Mouse (Mus musculus): ENCODE results near the gene Trappc10.

Gene Trappc10

DNA sequence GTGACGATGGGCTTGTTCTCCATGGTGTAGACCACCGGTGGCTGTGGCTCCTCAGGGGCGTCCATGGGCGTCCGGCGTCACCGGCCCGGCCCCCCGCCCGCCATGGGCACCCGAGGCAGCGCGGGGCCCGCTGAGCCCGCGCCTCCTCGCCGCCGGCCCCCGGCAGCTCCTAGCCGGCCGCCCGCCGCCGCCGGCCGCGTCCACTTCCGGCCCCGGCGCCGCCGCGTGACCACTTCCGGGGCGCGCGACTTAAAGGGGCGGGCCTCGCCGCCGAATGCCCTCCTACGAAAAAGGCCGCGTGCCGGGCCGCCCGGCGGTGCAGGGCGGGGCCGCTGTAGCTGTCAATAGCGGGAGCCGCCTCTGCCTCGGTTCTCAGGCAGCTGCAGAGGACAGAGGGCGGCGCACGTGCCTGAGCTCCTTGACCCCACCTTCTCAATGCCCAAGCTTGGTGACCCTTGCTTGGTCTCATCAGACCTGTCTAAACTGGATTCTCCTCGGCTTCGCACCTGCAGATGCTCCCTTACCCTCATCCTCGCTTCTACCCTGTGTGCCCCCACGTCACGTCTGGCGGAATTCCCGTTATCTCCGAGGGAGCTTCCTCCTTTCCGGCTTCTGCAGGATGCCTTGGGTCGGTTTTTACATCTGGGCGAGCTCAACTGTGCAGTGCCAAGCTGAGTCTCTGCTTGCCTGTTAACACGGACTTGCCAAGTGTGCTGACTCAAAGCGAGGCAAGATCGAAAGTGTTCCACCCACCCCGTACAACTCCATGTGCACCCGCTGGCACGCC, at the start of gene Trappc10:
Gene Trappc10, minus strand, starts transcription at position 204 of the 787 bp plus-strand sequence.
- in situ Hi-C loops (cut with MboI), result no loop called here

DNA sequence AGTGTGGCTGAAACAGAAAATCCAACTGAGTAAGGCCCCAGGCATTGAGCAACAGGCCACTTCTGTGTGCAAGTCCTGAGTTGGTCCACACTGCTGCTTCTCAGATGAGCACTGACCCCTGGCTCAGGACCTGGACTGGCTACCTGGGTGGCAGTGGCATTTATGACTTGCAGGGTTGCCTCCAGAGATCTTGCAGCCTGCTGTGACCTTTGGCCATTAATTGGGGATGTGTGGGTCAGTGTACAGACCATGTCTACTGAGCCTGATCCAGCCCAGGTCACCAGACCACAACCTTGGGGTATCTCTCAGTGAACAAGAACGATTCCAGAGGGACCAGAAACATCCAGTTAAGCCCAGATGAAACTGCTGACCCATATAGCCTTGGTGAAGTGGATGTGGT, 49.1 kb upstream of the Trappc10 start:
- in situ Hi-C loops (cut with MboI), result no loop called here

GRCm38 (mm10) chr10:78292381-78292780, 47.9 kb upstream of the Trappc10 start:
- in situ Hi-C loops (cut with MboI), result no loop called here

DNA sequence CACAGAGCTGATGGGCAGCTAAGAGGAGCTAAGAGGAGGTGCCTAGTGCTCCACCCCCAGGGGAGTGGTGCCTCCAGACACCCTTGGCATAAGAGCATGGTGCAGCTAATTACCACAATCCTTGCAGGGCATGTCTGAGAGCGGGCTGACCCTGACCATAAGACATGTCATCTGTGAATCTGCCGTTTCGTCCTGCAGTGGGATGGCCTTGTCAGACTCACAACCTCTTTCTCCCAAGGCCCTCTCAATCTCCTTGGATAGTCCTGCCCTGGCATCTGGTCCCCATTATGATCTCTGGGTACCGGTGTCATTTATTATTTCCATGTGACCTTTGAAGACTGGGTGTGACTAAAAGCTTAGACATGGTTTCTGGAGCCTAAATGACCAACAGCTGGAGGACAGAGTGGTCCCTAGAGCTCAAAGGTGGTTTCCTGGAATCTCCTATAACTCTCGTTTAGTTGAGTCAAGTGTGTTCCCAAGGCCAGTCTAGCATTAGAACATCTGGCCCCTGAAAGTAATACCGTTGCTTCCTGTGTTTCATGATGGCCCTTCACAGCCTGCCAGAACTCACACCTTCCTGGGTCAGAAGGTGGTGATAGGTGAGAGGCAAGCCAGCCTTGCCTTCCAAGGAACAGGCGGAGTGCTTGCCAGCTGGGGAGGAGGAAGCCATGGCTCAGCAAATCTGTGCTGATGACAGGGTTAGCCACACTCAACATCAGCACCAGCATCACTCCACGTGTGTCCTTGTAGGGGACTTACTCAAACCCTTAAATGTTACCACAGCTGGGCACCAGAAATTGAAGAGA, 46.5 kb upstream of the Trappc10 start:
- in situ Hi-C loops (cut with MboI), result no loop called here

GRCm38 (mm10) chr10:78288896-78289295, 44.5 kb upstream of the Trappc10 start:
- in situ Hi-C loops (cut with MboI), result loop anchor here (10.0 kb wide), 1 partner anchor 106 kb away; no protein-coding TSS in a partner anchor

GRCm38 (mm10) chr10:78288135-78288534, 43.7 kb upstream of the Trappc10 start:
- in situ Hi-C loops (cut with MboI), result loop anchor here (10.0 kb wide), 1 partner anchor 107 kb away; no protein-coding TSS in a partner anchor

- in situ Hi-C loops (cut with MboI), result loop anchor here (10.0 kb wide), 1 partner anchor 107 kb away; no protein-coding TSS in a partner anchor
These were observed 43.2 kb upstream of the Trappc10 start for GRCm38 (mm10) chr10:78287465-78288132.

- in situ Hi-C loops (cut with MboI), result loop anchor here (10.0 kb wide), 1 partner anchor 109 kb away; no protein-coding TSS in a partner anchor
These were observed 41.5 kb upstream of the Trappc10 start for GRCm38 (mm10) chr10:78285959-78286358.

DNA sequence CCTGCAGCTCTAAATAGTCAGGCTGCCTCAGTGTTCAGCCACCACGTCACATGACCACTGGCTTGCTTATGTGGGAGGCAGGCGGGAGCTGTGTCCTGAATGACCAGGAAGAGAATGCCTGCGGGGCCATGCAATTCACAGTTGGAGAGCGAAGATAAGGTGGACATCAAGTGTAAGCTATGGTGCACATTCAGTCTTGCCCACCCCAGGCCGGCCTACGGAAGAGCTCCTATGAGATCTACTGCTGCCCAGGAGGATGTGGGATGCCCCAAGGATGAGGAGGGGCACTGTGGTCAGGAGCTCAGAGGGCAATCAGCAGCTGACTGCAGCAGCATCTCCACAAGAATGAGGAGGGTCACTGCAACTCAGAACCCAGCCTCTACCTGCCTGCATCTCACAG, 41.0 kb upstream of the Trappc10 start:
- in situ Hi-C loops (cut with MboI), result loop anchor here (10.0 kb wide), 1 partner anchor 109 kb away; no protein-coding TSS in a partner anchor

DNA sequence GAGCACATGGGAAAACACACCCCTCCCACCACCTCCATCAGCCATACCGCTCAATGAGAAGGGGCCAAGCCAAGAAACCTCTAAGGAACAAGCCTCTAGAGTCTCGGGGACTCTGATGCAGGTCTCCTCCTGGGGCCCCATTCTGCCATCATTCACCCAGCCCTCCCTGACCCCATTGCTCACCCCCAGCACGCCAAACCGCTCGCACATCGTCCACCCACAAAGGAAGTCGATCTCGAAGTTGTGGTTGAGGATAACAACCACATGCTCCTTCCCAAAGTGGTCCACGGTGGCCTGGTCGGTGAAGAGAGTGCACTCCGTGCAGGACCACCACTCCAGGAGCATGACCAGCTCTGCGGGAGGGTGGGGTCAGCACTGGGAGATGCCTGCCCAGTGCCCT, 40.4 kb upstream of the Trappc10 start:
- in situ Hi-C loops (cut with MboI), result loop anchor here (10.0 kb wide), 1 partner anchor 110 kb away; no protein-coding TSS in a partner anchor

DNA sequence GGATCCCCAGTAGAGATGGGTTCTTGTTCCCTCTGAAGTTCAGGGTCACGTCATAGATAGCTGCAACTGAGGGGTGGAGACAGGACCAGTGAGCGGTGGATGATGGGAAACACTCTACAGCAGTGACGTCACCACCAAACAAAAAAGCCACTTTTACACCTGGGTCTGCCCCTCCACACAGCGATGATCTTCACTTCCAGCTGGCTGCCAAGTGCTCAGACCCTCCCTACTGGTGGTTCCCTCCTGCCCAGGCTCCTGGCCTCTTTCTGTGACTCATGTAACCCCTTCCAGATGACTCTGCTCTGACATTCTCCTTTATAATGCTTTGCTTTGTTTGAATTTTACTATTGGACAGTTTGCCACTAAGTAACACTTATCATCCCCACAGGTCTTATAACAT, 38.0 kb upstream of the Trappc10 start:
- in situ Hi-C loops (cut with MboI), result loop anchor here (10.0 kb wide), 1 partner anchor 112 kb away; no protein-coding TSS in a partner anchor

DNA sequence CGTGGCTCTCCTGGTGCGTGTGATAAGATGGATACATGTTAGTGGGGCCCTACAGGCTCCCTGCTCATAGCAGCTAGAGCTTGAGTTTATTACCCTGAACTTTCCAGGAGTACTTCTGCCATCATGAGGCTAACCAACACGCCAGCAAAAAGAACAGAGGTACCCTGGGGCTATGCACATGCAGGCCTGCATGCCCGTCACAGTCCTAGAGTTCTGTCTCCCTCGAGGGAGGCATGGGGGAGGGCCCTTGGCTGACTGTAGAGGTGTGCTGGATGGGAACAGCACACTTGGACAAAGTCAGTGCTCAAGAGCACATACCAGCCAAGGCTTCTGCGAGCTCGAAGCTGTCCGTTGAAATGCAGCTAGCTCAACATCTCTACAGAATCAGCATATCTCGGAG, 36.0 kb upstream of the Trappc10 start:
- in situ Hi-C loops (cut with MboI), result loop anchor here (10.0 kb wide), 1 partner anchor 114 kb away; no protein-coding TSS in a partner anchor

DNA sequence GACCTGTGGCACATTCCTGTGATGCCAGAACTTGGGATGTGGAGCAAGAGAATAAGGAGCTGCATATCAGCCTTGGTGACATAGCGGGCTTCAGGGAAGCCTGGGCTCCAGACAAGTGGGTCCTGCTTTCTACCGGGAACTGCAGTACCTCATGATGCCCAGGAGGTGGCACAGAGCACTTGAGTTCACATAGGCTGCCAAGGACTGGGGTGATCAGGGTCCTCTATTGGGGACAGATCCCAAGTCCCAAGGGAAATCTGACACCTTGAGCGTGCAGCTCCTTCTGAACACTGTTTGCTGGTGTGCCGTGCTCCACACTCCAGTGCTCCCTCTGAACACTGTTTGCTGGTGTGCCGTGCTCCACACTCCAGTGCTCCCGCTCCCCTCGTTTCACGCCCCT, 34.8 kb upstream of the Trappc10 start:
- in situ Hi-C loops (cut with MboI), result no loop called here

GRCm38 (mm10) chr10:78277835-78278234, 33.4 kb upstream of the Trappc10 start:
- in situ Hi-C loops (cut with MboI), result no loop called here

DNA sequence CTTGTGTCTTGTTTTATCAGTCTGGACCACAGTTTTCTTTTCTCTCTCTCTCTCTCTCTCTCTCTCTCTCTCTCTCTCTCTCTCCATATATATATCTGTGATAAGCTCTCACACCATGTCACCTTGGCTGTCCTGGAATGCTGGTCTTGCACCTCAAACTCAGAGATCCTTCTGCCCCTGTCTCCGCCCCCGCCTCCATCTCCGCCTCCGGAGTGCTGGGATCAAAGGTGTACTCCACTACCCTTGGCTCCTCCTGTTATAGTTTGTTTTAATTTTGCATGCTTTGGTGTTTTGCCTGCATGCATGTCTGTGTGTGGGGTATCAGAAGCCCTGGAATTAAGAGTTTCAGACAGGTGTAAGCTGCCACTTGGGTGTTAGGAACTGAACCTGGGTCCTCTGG, 31.8 kb upstream of the Trappc10 start:
- in situ Hi-C loops (cut with MboI), result no loop called here

DNA sequence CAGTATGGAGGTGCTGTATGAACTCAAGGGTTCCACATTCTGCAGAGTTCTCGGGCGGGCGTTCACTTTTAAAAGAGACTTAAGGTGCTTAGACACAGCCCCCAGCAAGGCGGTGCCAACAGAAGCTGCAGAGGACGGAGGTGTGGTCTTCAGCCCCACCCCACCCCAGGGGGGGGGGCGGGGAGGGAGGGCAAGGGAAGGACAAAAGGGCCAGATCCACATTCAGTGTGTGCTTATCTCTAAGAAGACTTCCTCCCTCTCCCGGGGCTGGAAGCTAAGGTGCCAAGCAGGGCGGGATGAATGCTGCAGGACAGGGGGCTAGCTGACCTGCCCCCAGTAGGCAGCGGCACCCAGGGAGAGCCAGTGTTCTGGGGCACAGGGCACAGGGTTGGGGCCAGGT, 28.5 kb upstream of the Trappc10 start:
- in situ Hi-C loops (cut with MboI), result no loop called here

- in situ Hi-C loops (cut with MboI), result no loop called here
These were observed 21.4 kb upstream of the Trappc10 start for GRCm38 (mm10) chr10:78265881-78266280.

- in situ Hi-C loops (cut with MboI), result no loop called here
These were observed 20.3 kb upstream of the Trappc10 start for GRCm38 (mm10) chr10:78264735-78265134.

GRCm38 (mm10) chr10:78260916-78261650, 16.6 kb upstream of the Trappc10 start:
- in situ Hi-C loops (cut with MboI), result no loop called here

DNA sequence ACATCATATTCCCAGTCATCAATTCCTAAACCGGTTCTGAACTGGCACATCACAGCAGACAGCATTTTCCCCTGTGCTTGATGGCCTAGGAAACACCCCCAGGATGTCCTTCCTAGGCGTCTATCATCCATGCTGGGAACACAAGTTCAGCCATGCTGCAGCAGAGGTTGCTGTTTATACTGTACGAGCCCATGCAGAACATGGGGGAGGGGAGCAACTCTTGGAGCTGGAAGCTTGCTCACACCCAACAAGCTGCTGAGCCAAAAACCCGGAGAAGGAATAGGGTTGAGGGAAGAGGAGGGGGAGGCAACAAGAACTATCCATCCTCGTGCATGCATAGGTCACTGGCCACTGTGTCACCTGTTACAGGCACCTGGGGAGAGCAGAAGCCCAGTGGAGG, 15.9 kb upstream of the Trappc10 start:
- in situ Hi-C loops (cut with MboI), result no loop called here

DNA sequence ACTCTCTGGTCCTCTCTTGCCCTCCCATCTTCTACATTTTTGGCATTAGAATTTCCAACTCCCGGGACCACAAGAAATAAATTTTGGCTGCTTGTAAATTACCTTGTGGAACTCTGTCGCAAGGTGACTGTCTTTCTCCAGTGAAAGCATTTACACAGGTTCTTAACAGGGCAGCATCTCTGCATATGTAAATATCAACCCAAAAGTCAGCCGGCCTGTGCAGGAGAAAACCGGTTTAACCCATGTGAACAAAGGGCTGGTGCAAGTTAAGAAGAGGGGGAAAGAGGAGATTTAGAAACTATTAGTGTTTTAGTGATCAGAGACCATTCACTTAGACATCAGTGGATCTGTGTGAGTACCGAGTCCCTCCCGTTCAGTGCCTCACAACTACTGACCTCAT, 15.3 kb upstream of the Trappc10 start:
- in situ Hi-C loops (cut with MboI), result no loop called here
